Mouse (Mus musculus): ENCODE results near the gene Arl16. TPM values are rescaled to one million over a fixed set of nuclear protein-coding genes. Genes with fewer than 3 reads are reported as not detected.
"Not testable (repeated sequence)": the region's sequence is repeated elsewhere in the genome, so short reads cannot be mapped to it uniquely, and the experiment has no call there.

The Arl16 gene
- 10 to 100 TPM; 50.8 to 53.8 TPM for total RNA-seq (2021)

DNA sequence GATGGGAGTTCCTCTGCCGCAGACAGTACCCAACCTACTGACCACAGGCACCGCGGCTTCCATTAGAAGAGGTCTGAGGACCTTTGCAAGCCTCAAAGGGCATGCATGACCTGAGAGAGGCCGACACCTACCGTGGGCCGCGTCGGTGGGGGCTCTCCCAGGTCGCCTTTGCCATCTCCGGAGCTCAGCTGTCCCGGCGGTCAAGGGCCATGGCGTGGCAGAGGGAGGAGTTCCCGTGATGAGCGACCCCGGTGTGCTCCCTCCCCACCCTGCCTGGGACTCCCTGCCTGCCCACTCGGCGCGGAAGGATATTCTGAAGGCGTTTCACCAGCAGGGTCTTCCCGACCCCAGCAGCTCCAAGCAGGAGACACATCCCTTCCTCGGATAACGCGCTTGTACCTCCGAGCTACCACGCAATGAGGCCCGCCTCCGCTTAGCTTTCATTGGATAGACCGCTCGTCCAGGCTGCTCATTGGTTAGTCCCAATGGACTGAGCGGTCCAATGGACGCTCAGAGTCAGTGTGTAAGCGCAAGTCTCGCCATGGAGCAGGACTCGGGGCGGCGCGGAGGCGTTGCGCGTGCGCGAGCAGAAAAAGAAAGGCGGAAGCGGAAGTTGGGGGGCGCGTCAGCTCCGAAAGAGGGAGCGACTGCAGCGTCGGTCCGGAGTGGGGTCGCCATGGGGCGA lies at the start of gene Arl16:
Gene Arl16 (minus strand): TSS at position 557 of the 685 bp plus-strand sequence.
- DNase-seq (ENCODE audit: extremely low spot score in 1 of 2, low spot score in 1 of 2): peak; percentile 81 to 86

DNA sequence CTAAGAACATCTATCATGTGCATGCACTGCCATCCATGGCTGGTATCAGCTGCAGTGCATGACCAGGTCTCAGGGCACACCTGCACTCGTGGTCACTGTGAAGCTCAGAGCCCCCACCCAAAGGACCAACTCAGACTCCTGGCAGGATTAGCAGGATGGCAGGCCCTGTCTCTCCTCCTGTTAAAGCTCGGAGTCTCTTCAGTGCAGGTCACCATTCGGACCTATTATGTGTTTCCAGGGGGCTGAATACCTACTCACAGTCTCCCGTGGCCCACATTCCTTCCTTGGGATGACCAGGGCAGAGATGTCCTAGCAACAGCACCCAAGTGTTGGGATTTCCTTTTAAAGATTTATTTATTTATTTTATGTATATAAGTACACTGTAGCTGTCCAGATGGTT lies 49.7 kb upstream of the Arl16 start:
- DNase-seq (ENCODE audit: extremely low spot score in 1 of 2, low spot score in 1 of 2): no peak

DNA sequence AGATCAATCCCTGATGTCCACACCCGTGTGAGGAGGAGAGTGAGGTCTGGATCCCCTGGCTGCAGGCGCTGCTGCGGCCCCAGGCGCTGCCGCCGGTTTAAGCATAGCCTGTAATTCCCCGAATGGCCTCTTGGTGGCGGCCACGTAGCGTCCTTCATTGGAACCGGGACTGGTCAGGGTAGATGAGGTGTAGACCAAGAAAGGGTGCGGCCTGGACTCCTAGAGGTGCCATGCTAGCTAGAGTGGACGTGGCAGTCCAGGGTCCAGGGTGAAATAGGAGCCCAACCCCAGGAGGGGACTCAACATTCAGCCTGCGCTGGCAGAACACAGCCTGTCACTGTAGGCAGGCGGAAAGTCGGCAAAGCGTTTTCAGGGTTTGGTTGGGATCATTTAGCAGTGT lies 48.2 kb upstream of the Arl16 start:
- DNase-seq (ENCODE audit: extremely low spot score in 1 of 2, low spot score in 1 of 2): peak; percentile 90 to 97

DNA sequence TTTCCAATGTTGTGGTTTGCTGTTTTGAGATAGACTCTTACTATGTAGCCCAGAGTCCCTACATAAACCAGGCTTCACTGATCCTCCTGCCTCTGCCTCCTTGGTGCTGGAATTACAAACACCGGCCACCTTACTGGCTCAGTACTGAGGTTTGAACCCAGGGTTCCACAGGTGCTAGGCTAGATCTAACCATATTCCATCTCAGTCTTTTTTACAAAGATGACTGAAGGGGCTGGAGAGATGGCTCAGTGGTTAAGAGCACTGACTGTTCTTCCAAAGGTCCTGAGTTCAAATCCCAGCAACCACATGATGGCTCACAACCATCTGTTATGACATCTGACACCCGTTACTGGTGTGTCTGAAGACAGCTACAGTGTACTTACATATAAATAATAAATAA lies 46.9 kb upstream of the Arl16 start:
- not testable (repeated sequence) for DNase-seq (ENCODE audit: extremely low spot score in 1 of 2, low spot score in 1 of 2)

DNA sequence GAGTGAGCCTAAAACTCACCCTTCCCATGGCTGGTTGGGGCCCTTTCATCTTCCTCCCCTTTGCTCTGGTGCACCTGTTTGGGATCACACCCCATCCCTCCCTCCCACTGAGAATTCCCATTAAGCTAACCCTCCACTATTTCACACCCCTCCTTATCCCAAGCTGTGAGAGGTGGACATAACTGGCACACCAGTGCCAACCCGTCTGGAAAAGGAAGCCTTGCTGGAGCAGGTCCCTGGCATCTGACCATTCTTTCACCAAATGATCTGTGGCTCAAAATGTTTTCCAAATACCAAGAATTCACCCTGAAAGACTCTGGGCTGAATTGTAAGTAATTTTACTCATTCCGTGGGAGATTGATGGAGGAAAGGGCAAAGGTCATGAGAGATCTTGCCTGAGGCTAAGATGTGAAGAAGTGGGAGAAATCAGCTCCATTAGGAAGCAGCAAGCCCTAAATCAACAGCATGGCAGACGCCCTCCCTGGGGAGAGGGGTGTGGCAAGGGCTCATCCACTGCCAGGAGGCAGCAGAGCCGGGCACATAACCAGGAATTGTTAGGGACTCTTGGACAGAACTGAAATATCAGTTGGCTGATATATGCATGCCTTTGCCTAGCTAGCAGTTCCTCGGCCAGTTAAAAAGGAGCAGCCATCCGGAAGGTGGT lies 45.5 kb upstream of the Arl16 start:
- no peak for DNase-seq (ENCODE audit: extremely low spot score in 1 of 2, low spot score in 1 of 2)

DNA sequence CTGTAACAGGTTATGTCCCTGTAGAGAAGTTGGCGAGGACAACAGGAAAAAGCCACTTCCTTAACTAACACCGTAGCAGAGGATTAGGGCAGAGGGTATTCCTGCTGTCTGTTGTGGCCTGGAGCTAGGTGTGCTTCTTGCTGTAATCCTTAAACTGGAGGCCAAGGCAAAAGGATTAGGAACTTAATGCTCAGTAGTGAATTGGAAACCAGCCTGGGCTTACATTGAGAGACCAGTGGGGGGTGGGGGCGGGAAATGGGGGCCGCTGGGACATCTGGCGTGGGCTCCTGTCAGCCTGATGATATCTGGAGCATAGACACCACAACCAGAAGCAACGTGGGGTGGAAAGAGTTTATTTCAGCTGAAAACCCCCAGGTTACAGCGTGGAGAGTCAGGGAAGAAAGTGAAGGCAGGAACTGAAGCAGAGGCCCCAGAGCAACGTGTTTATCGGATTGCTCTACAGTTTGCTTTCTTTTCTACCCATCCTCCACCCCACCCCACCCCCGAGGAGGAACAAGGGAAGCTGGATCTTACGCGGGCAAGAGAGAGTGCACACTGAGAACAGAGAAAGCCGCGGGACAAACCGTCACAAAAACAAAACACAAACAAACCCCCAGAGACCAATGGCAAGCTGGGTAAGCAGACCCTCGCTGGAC lies 43.1 kb upstream of the Arl16 start:
- DNase-seq (ENCODE audit: extremely low spot score in 1 of 2, low spot score in 1 of 2): no peak

DNA sequence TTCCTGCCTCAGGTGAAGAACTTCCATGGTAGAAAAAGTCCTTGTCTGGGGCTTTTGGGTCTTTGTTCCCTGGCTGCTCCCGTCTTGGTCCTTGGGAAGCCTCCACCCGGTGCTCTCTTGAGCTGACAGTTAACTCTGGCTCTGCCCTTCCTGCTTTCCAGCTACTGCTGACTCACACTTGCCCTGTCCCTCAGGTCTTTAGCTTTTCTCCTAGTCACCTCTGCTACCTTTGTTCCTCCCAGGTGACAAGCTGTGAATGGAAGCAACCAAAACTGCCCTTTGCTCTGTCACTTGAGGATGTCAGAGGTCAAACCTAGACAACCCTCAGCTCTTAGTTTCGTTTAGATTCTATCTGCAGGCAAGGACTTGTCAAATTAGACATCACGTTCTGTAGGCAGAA lies 42.5 kb upstream of the Arl16 start:
- DNase-seq (ENCODE audit: extremely low spot score in 1 of 2, low spot score in 1 of 2): no peak

DNA sequence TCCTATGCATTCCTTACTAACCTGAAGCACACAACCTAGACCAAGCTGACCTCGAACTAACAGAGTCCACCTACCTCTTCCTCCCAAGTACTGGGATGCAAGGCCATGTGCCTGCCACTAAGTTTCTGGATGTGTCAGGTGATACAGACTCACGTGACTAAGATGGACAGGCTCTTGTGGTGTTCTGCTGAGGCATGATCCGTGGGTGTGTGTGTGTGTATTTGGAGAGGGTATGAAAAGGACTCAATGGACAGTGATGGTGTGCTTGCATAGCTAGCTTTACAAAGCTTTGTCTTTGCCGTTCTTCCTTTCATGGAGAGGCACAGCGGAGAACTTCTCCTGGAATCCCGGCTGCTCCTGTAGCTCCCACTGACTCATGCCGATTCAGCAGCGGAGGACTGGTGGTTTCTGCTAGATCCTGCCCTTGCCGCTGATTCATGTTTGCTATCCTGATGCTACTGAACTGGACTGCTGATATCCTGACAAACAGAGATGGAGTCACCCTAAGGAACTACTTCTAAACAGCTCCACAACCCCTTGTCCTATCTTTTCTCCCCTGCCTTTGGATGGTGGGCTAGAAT lies 41.0 kb upstream of the Arl16 start:
- no peak for DNase-seq (ENCODE audit: extremely low spot score in 1 of 2, low spot score in 1 of 2)

DNA sequence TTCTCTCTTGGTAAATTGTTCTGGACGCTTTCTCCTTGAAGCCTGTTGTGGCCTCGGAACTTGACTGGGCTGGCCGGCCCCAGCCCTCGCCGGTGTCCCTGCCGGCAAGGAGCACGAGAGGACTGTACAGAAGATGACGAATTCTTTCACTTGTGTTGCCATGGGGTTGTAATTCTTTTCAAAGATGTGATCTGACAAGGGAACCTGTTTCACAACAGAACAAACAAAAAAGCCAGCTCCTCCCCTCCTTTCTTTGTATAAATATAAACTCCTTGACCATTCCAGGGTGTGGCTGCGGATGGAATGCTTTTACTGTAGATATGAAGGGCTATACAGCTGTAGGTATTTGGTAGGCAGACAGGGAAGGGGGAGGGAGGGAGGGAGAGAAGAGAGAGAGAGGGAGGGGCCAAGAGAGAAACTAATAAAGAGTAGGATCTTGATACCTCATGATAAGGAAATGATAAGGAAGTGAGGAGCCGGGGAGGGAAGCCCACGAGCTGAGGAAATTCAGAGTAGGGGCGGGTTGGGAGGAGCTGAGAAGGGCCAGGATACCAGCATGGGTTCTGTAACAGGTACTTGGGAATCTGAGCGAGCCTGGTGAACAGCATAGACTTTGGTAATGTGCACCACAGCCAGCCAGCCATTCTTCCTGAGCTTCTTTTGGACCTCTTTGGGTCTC lies 40.3 kb upstream of the Arl16 start:
- no peak for DNase-seq (ENCODE audit: extremely low spot score in 1 of 2, low spot score in 1 of 2)

DNA sequence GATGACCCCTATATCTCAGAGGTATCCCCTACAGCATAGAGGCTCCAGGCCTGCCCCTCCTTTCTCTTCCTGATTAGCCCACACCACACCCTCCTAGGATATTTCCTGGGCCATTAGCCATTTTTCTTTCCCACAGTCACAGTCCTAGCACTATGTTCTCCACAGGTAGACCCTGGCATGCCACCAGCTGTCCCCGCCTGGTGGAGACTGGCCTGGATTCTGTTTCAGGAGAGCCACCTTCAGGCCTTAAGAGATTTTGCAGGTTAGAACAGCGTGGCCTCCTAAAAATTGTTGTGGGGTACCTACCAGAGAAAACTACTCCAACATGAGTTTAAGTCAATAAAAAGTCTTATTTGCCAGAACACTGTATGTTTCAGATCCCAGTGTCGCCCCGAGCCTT lies 39.5 kb upstream of the Arl16 start:
- no peak for DNase-seq (ENCODE audit: extremely low spot score in 1 of 2, low spot score in 1 of 2)

DNA sequence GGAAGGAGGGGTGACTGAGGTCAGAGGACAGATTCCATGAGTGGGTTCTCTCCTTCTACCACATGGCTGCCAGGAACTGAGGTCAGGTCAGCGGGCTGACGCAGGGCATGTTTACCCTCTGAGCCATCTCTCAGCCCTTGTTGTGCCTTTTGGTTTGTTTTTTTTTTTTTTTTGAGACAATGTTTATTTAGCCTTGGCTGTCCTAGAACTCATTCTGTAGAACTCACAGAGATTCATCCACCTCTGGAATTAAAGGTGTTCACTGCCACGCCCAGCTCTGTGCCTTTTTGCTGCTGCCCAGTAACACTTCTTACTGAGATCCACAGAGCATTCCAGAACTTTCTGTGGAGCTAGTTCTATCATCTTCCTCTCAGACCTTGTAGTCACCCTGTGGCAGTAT lies 38.3 kb upstream of the Arl16 start:
- no peak for DNase-seq (ENCODE audit: extremely low spot score in 1 of 2, low spot score in 1 of 2)

DNA sequence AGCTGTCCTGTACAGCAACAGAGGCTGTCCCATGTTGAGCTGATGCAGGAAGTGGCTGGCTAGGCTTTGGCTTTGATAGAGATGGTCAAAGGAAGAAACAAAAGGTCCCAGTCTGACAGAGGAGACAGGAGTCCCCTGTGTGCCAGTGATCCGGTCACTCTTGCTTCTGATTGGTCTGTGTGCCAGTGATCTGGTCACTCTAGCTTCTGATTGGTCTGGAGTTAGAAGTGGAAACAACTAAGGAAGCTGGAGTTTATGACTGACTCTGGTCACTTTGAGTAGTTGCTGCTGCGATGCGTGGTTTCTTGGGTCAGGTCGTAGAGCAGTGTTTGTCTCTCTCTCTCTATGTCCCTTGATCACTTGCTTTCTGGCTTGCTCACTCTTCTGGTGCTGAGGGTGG lies 34.3 kb upstream of the Arl16 start:
- DNase-seq (ENCODE audit: extremely low spot score in 1 of 2, low spot score in 1 of 2): no peak

DNA sequence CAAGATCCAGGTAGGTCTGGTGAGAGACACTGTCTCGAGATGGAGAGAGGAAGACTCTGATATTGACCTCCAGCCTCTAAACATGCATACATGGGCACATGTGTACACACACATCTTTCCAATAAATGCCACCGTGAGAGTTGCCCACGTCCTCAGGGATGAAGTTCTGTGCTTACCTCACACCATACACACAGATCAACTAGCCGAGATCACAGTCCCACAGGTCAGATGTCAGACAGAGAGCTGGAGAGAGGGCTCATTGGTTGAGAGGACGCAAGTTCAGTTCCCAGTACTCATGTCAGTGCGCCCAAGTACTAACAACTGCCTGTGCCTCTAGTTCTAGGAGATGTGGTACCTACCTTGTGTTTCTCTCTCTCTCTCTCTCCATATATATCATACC lies 33.6 kb upstream of the Arl16 start:
- DNase-seq (ENCODE audit: extremely low spot score in 1 of 2, low spot score in 1 of 2): no peak

DNA sequence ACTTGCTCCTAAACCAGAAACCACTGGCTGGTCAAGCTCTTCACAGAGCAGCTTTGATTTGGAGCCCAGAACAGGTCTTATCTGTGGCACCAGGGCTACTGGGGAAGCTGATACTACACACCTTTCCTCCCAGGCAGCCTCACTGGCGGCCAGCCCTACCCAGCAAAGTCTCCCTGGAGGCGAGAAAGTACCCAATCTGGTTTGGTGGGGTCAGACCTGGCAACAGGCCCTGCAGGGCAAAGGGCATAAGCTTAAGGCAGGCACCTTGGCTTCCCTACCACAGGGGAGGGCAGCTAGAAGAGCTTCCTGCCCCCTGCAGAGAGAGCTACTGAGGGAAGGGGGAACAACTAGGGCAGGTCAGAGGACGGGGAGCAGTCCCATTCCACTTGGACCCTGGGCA lies 33.0 kb upstream of the Arl16 start:
- DNase-seq (ENCODE audit: extremely low spot score in 1 of 2, low spot score in 1 of 2): no peak

DNA sequence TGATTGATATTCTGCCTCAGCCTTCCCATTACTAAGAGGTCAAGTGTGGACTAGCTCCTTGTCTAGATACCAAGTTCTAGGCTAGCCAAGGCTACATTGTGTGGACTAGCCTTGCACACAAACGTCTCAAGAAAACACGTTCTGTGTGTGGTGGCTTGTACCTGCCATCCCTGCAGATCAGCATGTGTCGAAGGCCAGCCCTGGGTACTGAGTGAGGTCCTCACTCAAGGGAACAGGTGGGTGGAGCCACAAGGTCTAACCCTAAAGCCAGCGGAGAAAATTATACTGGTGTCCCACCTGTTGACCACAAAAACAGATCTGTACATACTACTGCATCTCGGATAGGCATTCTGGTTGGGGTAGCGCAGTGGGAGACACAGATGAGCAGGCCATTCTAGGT lies 32.5 kb upstream of the Arl16 start:
- DNase-seq (ENCODE audit: extremely low spot score in 1 of 2, low spot score in 1 of 2): no peak

DNA sequence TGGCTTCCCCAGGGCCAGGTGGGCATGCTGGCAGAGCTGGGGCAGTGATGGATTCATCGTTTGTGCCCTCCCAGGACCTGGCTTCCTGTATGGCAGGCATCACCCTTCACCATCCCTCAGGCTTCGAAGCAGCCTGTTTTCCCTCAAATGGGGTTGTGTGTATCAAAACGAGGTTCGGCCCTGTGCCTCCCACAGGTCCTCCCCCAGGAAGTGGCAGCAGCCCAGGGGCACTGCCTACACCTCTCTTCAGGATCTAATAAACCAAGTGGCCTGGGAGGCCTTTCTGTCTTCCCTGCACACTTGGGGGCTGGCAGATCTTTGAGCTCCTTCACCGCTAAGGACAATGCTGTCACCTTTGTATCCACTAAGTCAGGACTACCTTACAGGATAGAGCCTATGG lies 31.5 kb upstream of the Arl16 start:
- no peak for DNase-seq (ENCODE audit: extremely low spot score in 1 of 2, low spot score in 1 of 2)

DNA sequence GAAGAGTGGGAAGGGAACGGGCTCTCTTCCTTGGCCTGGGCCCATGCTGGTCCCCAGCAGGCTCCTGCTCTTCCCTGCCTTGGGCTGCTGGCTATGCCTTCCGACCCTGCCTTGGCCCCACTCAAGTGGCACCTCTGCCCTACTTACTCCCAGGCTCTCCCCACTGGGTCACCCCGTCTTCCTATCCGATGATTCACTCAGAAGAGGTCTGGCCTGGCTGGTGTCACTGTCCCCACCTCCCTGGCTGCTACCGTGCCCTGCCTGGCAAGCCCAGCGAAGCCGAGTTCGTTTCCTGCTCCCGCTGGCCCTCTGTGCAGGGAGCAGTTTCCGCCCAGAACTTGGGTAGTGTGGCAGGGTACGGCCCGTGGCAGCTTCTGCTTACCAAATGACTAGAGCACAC lies 30.8 kb upstream of the Arl16 start:
- no peak for DNase-seq (ENCODE audit: extremely low spot score in 1 of 2, low spot score in 1 of 2)

DNA sequence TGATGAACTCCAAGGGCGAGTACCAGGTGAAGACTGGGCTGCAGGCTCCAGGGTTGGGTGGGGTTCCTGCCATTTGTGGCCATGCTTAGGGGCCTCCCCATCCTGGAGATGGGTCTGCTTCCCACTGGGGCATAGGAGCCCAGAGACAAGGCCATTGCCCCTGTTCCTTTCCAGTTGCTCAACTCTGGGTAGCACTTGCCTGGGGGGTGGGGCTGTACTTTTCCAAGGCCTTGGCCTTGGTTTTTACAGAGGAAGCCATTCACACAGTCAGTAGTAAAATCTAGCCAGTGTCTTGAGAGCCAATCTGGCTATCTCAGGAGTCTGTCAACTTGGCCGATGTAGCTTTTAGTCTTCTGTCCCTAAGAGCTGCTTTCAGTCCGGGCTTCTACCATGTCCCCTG lies 30.0 kb upstream of the Arl16 start:
- DNase-seq (ENCODE audit: extremely low spot score in 1 of 2, low spot score in 1 of 2): no peak

DNA sequence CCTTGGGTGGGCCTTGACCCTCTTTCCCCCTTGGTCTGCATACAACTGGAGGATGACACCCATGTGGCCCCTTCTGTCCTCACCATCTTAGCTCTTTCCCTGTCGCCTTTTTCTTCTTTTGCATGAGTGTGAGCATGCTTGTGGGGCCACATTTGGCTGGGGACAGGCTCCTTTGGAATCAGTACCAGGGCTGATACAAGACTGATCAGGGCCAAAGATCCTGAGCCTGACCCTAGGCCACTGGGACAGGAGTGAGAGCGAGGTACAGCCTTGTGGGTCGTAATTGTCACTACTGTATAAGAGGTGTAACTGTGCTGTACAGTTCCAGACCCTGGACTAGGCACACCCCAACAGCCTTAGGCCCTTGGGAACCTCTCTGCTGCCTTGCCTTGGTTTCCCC lies 26.5 kb upstream of the Arl16 start:
- no peak for DNase-seq (ENCODE audit: extremely low spot score in 1 of 2, low spot score in 1 of 2)

DNA sequence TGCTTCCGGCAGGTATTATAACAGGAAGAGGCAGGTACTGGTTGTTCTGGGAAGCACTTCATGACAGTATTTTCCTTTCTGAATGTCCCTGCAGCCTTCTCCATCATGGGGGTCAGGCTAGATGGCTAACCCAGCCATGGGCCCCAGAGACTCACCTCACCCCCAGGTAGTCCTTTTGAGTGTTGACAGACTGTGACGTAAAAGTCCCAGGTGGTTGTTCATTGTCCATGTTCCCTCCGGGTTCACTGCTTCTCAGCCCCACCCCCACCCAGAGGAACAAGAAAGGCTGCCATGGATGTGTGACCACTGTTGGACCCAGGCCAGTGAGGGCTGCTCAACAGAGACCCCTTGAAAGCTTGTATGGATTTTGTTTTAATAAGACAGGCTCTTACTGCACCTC lies 25.9 kb upstream of the Arl16 start:
- no peak for DNase-seq (ENCODE audit: extremely low spot score in 1 of 2, low spot score in 1 of 2)

DNA sequence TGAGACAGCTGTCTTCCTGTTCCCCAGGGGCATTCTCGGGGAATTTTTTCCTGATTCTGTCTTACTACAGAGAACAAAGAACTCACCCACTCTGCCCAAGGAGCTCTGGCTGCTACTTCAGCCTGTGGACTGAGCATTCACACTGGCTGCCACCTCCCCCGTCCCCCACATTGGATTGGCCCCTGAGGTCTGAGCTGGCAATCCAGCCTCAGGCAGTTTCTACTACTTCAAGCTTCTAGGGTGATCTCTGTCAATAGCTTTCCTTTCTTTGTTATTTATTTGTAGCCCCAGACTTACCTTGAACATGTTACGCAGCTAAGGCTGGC lies 25.4 kb upstream of the Arl16 start:
- no peak for DNase-seq (ENCODE audit: extremely low spot score in 1 of 2, low spot score in 1 of 2)

Data from layer of hippocampus, postnatal 25 days (tissue).